Mouse (Mus musculus): ENCODE data around the gene Cd320. TPM values are rescaled to one million over a fixed set of nuclear protein-coding genes. Genes with fewer than 3 reads are reported as not detected.
"Not testable (repeated sequence)": the region's sequence is repeated elsewhere in the genome, so short reads cannot be mapped to it uniquely, and the experiment has no call there.

The Cd320 gene
- 10 to 100 TPM; 14.8 to 15.2 TPM for total RNA-seq (2021)
- long read RNA-seq, experiment 1, transcript Cd320-201 (5 exons, 2,209 nt): major isoform, 10 of 12 reads
- long read RNA-seq, experiment 1, partial matches to known transcripts: 1 of 12 reads
- long read RNA-seq, experiment 1, other reads (novel, unspliced or antisense): 1 of 12 reads
- long read RNA-seq, experiment 2, transcript Cd320-201 (5 exons, 2,209 nt): major isoform, 14 of 15 reads
- long read RNA-seq, experiment 2, partial matches to known transcripts: 0 of 15 reads
- long read RNA-seq, experiment 2, other reads (novel, unspliced or antisense): 1 of 15 reads

DNA sequence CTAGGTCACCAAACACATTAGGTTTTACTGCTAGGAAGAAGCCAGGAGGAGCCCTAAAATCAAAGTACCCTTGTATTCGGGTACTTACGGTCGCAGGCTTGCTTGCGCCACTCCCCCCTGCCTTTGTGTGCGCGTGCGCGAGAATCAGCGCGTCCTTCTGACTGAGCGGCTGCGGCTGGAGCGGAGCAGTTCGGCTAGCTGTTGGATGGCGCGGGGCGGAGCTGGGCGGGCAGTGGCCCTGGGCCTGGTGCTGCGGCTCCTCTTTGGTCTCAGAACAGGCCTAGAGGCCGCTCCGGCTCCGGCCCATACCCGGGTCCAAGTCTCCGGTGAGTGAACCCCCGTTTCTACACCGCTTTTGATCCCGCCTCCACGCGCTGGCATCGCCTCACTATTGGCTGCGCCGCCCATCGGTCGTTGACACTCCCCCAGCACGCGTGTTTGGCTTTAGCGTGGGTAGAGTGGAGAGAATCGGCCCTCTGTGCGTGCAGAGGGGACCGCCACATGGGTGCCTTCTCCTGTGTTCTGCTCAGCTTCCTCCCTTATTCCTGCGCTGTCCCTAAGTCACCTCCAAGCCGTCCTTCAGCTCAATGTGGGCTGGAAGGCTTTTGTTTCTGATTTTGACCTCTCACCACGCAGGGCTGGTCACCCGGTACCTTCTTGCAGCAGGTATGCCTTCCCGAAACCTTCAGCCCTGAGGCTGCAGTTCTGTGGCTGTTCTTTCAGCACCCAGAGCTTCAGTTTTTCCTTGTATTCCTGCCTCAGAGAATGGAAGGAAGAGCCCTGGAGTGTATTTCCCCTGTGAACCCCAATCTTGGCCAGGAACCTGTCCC lies at the start of gene Cd320:
Cd320 (plus strand) TSS at position 126 of the 830 bp plus-strand sequence.
- peak; percentile 92 for DNase-seq (ENCODE audit: low spot score)

DNA sequence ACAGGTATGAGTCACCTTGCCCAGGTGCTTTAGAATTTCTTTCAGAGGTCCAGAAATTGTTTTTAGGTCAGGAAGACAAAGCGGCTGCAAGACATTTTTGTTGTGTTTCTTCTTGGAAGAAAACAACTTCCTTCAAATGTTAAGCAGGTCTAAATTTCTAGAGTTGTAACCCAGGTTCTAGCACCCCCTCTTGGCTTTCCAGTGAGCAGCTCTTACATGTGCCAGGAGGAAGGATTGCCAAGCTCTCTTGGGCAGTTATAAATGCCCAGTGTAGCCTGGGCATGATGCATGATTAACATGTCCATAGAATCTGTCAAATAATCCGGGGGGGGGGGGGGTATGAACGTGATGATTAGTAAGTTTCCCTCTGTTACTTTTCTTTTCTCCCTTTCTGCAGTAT lies 44.6 kb upstream of the Cd320 start:
- DNase-seq (ENCODE audit: low spot score): no peak

DNA sequence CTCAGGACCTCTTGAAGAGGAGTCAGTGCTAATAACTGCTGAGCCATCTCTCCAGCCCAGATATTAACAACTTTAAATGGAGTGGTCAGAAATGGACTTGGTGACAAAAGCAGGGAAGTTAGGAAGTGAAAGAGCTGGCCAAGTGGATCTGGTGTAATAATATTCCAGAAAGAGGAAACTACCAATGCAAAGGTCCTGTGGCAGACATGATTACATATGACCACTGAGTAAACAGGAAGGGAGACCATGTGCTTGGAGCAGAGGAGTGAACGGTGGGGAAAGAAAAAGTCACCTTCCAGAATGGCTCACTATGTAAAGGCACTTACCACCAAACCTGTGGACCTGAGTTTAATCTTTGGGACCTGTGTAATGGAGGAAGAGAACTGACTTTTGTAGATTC lies 43.6 kb upstream of the Cd320 start:
- DNase-seq (ENCODE audit: low spot score): no peak

DNA sequence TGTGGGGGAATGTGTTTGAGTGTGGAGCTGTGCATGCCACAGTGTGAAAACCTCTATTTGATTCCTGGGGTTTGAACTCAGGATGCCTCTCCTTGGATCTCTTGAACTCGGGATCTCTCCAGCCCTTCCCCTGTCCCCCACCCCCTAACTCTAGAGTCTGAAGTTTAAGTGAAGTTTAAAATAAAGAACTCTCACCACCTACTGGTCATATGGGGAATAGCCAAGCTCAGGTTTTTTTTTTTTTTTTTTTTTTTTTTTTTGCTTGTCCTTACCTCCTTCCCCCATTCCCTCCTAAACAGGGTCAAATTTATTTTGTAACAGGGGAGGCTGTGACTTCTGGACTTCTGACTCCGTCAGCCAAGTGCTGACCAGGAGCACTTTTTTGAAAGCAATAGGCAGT lies 40.7 kb upstream of the Cd320 start:
- DNase-seq (ENCODE audit: low spot score): no peak

DNA sequence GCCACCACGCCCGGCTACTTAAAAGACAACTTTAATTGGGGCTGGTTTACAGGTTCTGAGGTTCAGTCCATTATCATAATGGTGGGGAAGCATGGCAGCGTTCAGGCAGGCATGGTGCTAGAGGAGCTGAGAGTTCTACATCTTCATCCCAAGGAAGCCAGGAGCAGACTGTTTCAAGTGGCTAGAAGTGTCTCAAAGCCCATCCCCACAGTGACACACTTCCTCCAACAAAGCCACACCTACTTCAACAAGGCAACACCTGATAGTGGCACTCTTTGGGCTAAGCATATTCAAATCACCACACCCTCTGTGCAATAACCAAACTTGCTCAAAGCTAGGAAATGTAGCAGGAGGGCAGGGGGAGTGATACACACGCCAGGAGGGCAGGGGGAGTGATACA lies 38.7 kb upstream of the Cd320 start:
- DNase-seq (ENCODE audit: low spot score): no peak

DNA sequence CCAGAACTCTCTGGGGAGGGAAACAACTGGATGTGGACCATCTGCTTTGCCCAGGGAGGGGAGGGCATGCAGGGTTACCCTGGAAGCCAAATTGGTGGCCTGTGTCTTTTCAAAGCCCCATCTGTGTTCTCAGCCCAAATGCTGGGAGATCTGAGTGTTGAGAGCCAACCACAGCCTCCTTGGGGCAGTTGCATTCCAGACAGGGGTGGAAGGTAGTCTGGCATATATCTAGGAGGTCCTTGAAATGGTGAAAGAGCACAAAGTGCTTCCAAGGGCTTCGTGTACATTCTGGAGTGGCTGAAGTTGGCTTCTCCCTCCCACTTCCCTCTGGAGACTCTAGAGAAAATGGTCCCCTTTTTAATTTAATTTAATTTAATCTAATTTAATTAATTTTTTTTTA lies 38.1 kb upstream of the Cd320 start:
- DNase-seq (ENCODE audit: low spot score): no peak

DNA sequence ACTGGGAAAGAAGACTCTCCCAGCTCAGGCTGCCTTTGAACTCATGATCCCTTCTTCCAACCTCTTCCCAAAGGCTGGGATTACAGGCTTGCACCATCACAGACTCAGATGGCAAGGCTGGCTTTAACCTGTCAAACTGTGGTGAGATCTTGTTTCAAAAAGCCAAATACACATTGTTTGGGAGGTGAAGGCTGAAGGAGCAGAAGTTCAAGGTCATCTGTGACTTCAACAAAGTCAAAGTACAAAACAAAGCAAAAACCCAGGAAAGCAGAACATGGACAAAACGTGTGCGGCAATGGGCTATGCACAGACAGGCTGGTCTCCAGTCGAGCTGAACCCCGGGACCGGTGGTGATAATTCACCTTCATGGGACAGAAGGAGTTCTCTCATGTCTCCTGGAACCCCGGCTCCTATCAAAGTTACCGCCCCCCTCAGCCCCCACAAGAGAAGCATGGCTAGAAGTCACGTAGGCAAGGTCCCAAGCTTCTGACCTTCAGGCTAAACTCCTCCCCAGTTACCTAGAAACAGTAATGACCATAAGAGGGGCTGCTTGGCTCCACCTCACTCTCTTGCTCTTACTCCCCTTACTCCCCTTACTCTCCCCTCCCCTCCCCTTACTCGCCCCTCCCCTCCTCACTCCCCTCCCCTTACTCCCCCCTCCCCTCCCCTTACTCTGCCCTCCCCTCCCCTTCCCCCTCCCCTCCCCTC lies 35.6 kb upstream of the Cd320 start:
- DNase-seq (ENCODE audit: low spot score): no peak

DNA sequence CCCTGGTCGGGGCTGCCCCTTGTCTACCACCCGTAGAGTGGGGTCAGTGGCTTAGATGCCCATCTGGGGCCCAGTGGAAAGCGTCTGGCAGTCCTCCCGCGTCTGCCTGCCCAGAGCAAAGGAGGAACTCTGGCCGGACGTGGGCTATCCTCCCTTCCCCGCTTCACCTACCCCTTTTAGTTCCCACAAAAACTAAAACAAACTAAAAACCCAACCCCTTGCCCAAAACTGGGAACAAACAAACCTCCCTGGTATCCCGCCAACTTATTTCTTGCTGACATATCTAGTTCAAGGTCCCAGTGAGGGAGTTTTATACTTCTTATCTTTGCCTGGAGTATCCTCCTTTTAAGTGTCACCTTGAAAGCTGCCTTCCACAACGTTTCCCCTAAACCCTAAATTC lies 34.7 kb upstream of the Cd320 start:
- DNase-seq (ENCODE audit: low spot score): no peak

DNA sequence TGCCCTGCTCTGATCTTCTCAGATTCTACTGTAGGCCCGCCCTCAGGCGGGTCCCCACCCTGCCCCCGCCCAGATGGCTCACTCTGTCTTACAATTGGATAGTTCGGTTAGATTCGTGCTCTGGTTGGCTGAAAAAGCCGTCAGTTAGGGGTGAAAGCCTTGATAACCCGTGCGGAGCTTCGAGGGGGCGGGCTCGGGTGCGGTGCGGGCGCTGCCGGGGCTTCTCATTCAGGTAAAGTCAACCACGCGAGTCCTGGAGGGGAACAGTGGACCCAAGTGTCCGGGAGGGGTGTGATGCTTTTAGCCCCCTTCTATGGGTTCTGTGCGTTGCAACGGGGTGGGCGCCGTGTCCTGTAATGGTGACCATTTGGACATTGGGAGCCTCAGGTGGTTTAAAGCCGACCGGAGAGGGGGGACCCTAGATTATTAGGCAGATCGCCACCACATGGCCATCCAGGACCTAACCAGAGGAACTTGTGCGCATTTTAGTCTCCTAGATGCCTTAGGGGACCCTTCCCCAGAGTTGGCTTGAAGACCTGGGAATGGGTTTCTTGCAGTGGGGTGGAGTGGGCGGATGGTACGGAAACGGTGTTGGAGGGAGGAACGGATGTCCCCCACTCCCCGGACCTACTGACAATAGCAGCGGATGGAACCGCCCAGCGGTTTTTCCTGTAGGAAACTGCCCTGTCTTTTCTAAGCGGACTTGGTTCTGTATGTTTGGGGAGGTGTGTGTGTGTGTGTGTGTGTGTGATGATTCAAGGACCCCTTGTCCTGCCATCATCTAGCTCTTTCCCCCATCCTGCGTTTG lies 32.4 kb upstream of the Cd320 start, which contains the start of gene Kank3:
Kank3 (plus strand) TSS at position 186 of the 808 bp plus-strand sequence.
- peak; percentile 94 for DNase-seq (ENCODE audit: low spot score)

DNA sequence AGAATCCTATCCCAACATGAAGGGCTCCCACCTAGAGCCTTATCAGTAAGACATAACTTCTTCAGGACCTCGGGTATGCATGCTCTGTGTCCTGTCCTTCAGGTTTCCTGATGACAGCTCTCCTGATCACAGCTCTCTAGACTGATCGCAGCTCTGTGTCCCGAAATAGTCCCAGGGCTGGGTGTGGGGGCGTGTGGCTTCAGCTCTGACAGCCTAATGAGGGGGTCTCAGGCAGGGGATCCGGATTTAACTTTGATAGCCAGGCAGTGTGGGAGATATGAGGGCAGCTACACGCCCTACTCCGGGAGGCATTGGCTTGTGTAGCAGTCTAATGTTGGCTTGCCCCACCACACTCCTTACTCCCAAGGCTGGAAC lies 31.8 kb upstream of the Cd320 start:
- DNase-seq (ENCODE audit: low spot score): no peak

DNA sequence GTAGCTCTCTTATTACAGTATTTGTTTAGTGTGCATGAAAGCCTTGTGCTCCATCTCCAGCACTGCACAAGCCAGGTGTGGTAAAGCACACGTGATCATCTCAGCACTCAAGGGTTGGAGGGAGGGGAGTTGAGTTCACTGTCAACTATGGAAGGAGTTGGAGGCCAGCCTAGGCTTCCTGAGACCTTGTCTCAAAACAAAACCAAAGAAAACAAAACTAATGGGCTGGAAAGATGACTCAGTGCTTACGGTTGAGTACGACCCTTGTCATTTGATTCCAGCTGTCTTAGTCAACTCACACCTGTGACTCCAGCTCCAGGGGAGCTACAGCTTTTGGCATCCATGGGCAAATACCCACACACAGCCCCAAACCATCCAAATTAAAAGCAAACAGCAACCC lies 30.4 kb upstream of the Cd320 start:
- no peak for DNase-seq (ENCODE audit: low spot score)

DNA sequence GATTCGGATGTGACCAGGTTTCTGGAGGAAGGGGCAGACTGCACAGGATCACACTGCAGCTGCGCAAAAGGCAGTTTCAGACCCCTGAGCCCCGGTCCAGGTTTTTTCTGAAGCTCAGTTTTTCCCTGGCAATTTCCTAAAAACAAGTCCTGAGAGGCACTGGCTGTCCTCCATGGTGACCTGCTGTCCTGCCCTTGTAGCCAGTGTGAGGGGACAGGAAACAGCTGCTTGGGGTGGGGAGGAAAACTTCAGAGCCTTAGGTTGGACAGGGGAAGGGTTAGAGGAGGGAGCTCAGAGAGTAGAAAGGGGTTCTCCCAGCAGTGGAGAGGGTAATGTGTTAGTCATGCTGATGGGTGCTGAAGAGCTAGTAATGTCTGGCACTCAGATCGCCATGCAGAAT lies 29.9 kb upstream of the Cd320 start:
- DNase-seq (ENCODE audit: low spot score): no peak

DNA sequence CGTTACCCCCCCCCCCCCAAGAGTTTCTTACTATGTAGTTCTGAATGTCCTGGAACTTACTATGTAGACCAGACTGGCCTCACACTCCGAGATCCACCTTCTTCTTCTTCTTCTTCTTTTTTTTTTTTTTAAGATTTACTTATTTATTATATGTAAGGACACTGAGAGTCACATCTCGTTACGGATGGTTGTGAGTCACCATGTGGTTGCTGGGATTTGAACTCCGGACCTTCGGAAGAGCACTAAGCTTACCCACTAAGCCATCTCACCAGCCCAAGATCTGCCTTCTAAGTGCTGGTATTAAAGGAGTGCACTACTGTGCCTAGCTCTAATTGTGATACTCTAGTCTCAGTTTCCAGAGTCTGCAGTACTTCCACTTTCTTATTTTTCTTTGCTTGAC lies 27.5 kb upstream of the Cd320 start:
- no peak for DNase-seq (ENCODE audit: low spot score)

DNA sequence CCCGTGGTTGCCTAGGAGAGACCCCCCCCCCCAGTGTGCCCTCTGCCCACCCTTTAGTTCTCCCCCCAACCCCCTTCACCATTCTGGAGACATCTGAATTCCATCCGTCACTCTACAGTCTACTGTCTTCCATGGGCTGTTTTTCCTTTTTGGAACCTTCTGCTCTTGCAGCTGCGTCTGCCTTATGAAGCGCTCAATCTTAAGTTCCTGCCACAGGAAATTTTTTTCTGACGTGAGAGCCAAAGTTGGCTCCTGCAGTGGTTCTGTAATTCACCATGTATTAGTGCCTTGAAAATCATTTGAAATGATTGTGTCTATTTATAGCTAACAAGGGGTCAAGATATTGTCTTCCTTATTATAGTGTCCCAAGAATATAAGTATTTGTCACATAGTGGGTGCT lies 26.3 kb upstream of the Cd320 start:
- DNase-seq (ENCODE audit: low spot score): no peak

DNA sequence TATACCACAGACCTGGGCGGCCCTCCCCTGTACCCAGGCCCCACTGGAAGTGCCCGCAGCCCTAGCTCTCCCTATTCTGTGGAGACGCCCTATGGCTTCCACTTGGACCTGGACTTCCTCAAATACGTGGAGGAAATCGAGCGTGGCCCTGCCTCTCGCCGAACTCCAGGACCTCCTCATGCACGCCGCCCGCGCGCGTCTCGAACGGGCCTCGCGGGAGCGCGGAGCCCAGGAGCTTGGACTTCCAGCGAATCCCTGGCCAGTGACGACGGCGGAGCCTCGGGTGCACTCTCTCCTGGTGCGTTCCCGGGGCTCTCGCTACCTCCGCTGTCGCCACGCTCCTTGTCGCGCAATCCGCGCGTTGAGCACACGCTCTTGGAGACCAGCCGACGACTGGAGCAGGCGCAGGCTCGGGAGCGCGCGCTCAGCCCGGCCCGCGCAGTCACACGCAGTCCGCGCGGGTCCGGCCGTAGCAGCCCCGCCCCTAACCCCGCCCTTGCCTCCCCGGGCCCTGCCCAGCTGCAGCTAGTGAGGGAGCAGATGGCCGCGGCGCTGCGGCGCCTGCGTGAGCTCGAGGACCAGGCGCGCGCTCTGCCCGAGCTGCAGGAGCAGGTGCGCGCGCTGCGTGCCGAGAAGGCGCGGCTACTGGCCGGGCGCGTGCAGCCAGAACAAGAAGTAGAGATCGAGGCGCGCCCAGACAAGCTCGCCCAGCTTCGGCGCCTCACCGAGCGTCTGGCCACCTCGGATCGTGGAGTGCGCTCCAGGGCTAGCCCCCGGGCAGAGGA lies 25.5 kb upstream of the Cd320 start:
- peak; percentile 80 for DNase-seq (ENCODE audit: low spot score)

DNA sequence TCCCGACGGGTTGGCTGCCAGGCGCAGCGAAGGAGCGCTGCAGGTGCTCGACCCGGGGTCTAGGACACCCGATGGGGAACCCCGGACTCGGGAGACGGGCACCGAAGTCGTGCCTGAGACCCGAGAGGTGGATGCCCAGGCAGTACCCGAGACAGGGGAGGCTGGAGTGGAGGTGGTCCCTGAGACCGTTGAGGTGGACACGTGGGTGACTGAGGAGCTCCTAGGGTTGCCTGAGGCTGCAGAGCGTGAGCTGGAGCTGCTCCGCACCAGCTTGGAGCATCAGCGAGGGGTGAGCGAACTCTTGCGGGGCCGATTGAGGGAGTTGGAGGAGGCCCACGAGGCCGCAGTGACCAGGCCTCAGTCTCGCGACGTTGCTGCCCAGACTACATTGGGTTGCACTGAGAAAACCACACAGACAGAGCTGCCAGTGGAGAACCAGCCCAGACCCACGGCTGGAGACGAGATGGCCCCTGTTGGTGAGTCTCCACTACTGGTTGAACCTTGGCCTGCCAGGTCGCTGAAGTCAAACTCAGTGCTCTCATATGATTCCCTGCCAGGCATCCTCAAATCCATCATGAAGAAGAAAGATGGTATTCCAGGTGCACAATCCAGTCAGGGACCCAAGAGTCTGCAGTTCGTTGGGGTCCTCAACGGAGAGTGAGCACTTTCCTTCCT lies 24.8 kb upstream of the Cd320 start:
- DNase-seq (ENCODE audit: low spot score): no peak

DNA sequence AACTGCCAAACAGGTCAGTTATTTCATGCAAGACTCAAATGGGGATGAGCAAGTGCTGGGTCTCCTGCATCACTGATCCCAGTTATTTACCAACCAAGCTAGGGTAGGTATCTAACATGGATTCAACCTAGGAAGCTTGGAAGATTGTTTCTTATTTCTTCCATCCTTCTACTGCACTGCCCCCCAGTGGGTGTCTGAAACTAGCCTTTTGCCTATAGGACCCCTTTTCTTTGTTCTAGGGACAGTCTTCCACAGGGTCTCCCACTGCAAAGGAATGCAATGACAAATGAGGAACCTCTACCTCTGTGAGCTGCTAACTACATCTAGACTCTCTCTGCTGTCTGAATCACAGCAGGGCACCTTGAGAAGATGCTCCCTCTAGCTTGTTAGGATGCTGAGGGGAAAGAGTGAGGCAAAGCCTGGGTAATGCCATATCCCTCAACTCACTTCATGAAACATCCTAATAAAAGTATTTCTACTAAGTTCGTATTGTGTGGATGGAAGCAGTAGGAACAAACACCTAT lies 20.4 kb upstream of the Cd320 start:
- no peak for DNase-seq (ENCODE audit: low spot score)

DNA sequence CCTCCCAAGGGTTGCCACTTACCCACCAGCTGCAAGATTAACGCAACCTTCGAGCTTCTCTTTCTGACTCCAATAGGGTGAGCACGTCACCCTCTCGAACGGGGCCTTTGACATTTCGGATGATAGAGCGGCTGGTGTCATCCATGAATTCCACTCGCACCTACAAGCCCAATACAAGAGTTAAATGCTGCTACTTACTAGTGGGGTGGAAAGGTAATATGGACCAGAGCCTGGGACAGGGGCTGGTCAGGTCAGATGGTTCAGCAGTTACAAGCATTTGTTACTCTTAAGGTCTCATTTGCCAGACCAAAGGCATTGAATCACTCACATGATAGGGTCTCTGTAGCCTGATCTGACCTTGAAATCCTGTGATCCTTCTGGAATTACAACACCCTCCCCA lies 19.7 kb upstream of the Cd320 start:
- not testable (repeated sequence) for DNase-seq (ENCODE audit: low spot score)

DNA sequence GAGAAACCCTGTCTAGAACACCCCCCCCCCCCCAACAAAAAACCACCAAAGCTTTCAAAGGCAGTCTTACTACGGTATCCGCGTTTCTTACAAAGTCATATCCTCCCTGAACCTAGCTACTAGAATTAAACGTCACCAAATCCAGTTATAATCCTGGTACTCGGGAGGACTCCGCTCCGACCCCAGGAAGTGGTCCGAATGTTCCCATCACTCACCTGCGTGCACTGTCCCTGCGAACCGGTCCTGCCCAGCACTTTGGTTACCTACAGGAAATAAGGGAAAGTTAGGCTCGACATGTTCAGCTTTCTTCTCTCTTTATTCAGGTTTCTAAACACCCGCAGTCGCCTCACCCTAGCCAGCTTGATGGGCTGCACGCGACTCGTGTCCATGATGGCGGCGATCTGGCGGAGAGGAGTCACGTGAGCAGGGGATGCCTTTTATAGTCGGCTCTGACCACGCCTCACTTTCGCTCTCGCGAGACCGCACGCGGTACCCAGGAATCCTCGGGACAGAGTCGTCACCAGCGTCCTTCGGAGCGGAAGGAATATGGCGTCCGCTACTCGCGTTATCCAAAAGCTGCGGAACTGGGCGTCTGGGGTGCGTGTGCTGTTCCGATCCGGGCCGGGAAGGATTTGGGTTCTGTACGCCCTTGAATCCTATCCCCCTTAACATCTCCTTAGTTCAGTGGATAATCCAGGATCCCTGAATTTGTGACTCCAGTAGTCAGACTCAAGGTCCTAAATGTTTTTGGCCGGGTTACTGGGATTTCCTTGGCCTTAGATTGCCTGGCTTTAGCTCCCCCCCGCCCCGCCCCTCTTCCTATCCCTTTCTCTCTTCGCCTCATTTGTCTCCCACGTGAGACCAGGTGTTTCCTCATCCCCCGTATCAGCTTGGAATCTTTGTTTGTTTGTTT lies 18.6 kb upstream of the Cd320 start, which contains the start of the genes Rps28 and Ndufa7:
Rps28 (minus strand) TSS at position 479 of the 913 bp plus-strand sequence.
Ndufa7 (plus strand) TSS at position 489 of the 913 bp plus-strand sequence.
- peak; percentile 99 for DNase-seq (ENCODE audit: low spot score)
